Mouse (Mus musculus): ENCODE data around the gene Tab2. TPM values are rescaled to one million over a fixed set of nuclear protein-coding genes. Genes with fewer than 3 reads are reported as not detected.
A peak's percentile ranks its signal among the peaks of the same experiment; 100 is the strongest.
"Not testable (repeated sequence)": the region's sequence is repeated elsewhere in the genome, so short reads cannot be mapped to it uniquely, and the experiment has no call there.

Tab2 gene
- polyA plus RNA-seq, 1 experiment from 2014 or later = 23.0 TPM

DNA sequence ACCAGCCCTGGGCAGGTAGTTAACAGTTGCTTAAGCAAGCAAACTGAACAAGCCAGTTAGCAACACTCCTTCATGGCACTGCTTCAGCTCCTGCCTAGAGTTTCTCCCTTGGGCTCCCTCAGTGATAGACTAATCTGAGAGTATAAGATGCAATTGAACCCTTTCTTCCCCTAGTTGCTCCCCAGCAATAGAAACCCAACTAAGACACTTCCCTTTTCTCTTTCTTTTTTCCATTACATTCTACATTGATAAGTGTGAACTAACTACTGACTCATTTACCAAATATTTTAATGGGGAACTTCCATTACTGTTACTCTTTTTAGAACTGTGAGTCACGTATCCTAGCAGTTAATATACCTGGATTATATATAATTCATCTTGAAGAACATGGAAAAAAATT lies 32.6 kb downstream of the Tab2 start:
- Histone ChIP-seq H3K27me3 (replicated peaks; ENCODE audit: control insufficient read depth, insufficient read depth, low read length) (no peaks in the 10 kb centered on the region), H3K4me2 (no peak overlapping the region), H3K9me3 (ENCODE audit: control insufficient read depth, low read length) (no peaks in the 10 kb centered on the region), H3K27ac (ENCODE audit: low read depth, low read length) (no peak overlapping the region), H3K9ac (ENCODE audit: low read depth, low read length) (no peak overlapping the region), H3K4me3 (ENCODE audit: low read depth, low read length) (no peak overlapping the region), H3K4me1 (replicated peaks; ENCODE audit: control insufficient read depth, insufficient read depth, low read length) (no peaks in the 10 kb centered on the region), H3K36me3 (ENCODE audit: control insufficient read depth, insufficient read depth, low read length) (peaks cover 30% of the 10 kb centered on the region)
- WGBS = 94% methylated on average over 1 of the region's 1 CpGs
- no peak for DNase-seq (ENCODE audit: low spot score)
- no peak for ATAC-seq (replicated peaks; ENCODE audit: low FRiP score)

DNA sequence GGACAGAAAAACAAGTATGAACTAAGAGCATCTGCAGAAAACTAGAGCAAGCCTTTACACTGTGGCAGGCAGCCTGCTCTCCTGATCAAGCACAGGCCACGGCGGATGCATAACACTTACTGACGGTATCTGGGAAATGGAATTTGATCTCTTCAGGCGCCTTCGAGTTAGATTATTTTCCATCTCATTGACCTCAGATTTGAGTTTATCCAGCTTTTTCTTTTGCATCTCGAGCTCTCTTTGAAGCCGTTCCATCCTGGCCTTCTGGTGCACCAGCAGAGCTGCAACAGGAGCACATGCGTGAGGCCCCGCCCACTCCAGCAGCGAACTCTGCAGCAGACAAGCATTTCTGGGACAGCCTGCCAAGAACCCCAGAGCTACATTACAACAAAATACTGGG lies 44.8 kb downstream of the Tab2 start:
- DNase-seq (ENCODE audit: low spot score) (no peak), ATAC-seq (replicated peaks; ENCODE audit: low FRiP score) (no peak)
- H3K9me3 ChIP-seq (ENCODE audit: control insufficient read depth, low read length) = no peaks in the 10 kb centered on the region
- no peak overlapping the region for H3K9ac ChIP-seq (ENCODE audit: low read depth, low read length)
- no peaks in the 10 kb centered on the region for H3K4me1 ChIP-seq (replicated peaks; ENCODE audit: control insufficient read depth, insufficient read depth, low read length)
- no peak overlapping the region for H3K27ac ChIP-seq (ENCODE audit: low read depth, low read length)
- peaks cover 31% of the 10 kb centered on the region for H3K36me3 ChIP-seq (ENCODE audit: control insufficient read depth, insufficient read depth, low read length)
- no peak overlapping the region for H3K4me2 ChIP-seq
- no peak overlapping the region for H3K4me3 ChIP-seq (ENCODE audit: low read depth, low read length)
- no peaks in the 10 kb centered on the region for H3K27me3 ChIP-seq (replicated peaks; ENCODE audit: control insufficient read depth, insufficient read depth, low read length)
- 82% methylated on average over 10 of the region's 10 CpGs for WGBS

DNA sequence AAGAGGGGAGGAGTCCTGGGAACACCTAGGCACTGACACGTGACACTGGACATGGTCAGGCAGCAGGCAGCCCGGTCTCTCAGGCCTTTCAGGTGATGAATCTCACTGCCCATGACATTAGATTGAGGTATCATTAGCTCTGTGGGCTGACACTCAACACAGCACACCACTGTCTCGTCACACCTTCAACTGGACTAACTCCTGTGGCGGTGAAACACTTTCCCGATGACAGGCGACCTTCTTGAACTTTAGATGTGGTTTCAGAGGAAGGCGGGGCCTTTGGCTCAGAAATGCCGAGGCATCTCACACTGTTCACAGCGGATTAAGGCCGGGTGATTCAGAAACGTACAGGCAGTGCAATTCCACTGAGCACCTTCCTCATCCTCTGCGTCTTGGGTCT lies 48.9 kb downstream of the Tab2 start:
- H3K27me3 ChIP-seq (replicated peaks; ENCODE audit: control insufficient read depth, insufficient read depth, low read length) = no peaks in the 10 kb centered on the region
- no peak overlapping the region for H3K4me3 ChIP-seq (ENCODE audit: low read depth, low read length)
- ATAC-seq (replicated peaks; ENCODE audit: low FRiP score) (no peak), DNase-seq (ENCODE audit: low spot score) (no peak)
- H3K36me3 ChIP-seq (ENCODE audit: control insufficient read depth, insufficient read depth, low read length) = peaks cover 55% of the 10 kb centered on the region
- no peaks in the 10 kb centered on the region for H3K9me3 ChIP-seq (ENCODE audit: control insufficient read depth, low read length)
- no peak overlapping the region for H3K4me2 ChIP-seq
- H3K4me1 ChIP-seq (replicated peaks; ENCODE audit: control insufficient read depth, insufficient read depth, low read length) = no peaks in the 10 kb centered on the region
- H3K9ac ChIP-seq (ENCODE audit: low read depth, low read length) = no peak overlapping the region
- H3K27ac ChIP-seq (ENCODE audit: low read depth, low read length) = no peak overlapping the region
- WGBS = 87% methylated on average over 12 of the region's 12 CpGs

DNA sequence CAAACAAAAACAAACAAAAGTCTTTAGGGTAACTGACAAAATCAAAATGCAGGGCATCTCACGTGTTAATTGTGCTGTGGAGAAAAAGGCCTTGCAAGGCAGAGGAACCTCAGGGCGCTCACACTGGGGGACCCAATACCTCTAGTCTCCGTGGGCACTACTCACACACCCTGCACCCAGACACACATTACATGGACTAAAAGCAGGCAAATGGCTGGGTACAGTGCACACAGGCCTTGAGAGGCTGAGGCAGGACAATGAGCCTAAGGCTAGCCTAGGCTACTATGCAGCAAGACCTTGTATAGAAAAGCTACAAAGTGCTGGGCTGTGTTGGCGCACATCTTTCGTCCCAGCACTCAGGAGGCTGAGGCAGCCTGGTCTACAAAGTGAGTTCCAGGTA lies 51.9 kb downstream of the Tab2 start:
- no peak for ATAC-seq (replicated peaks; ENCODE audit: low FRiP score)
- Histone ChIP-seq H3K36me3 (ENCODE audit: control insufficient read depth, insufficient read depth, low read length) (peaks cover 49% of the 10 kb centered on the region), H3K4me1 (replicated peaks; ENCODE audit: control insufficient read depth, insufficient read depth, low read length) (no peaks in the 10 kb centered on the region), H3K4me3 (ENCODE audit: low read depth, low read length) (no peak overlapping the region), H3K9me3 (ENCODE audit: control insufficient read depth, low read length) (no peaks in the 10 kb centered on the region), H3K27me3 (replicated peaks; ENCODE audit: control insufficient read depth, insufficient read depth, low read length) (no peaks in the 10 kb centered on the region), H3K4me2 (no peak overlapping the region), H3K27ac (ENCODE audit: low read depth, low read length) (no peak overlapping the region), H3K9ac (ENCODE audit: low read depth, low read length) (no peak overlapping the region)
- no peak for DNase-seq (ENCODE audit: low spot score)
- 95% methylated on average over 5 of the region's 5 CpGs for WGBS

DNA sequence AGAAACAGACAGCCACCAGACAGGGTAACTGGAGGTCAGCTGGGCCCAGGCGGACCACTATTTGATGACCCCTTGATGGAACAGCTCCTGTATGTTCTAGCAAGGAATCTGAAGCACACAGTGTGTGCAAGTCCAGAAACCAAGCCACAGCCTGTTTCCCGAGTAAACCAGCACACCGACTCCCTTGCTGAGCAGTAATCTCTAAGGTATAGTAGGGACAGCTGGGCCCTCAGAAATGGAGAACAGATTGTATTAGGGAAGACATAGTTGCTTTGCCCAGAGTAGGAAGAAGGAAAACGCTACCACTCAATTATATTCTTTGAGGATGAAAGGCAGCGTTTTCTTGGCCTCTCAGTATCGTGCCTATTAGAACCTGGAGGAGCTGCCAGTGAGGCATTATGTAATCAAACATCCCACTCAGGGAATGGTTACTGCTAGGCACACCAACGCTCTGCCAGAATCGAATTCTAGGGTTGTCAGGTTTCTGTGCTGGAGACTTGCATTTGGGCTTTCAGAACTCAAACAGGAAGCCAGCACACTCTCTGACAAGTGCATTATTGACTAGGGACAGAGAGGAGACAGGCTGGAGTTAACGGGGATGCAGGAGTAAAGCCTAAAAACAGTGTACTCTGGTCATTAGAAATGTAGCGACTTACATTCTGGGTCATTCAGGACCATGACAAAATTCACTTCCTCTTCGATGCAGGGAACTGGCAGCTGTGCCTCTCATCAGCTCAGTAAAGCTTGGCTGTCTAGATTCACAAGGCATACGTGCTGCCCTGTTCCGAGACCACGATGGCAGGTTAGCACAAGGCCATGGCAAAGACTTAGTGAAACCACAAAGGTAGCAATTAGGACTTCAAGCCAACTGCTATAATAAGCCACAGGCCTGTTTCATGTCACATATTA lies 55.1 kb downstream of the Tab2 start:
- no peak overlapping the region for H3K9ac ChIP-seq (ENCODE audit: low read depth, low read length)
- no peak overlapping the region for H3K4me2 ChIP-seq
- ATAC-seq (replicated peaks; ENCODE audit: low FRiP score) = no peak
- H3K36me3 ChIP-seq (ENCODE audit: control insufficient read depth, insufficient read depth, low read length) = peaks cover 24% of the 10 kb centered on the region
- H3K4me1 ChIP-seq (replicated peaks; ENCODE audit: control insufficient read depth, insufficient read depth, low read length) = no peaks in the 10 kb centered on the region
- WGBS = 87% methylated on average over 14 of the region's 14 CpGs
- DNase-seq (ENCODE audit: low spot score) = no peak
- H3K9me3 ChIP-seq (ENCODE audit: control insufficient read depth, low read length) = no peaks in the 10 kb centered on the region
- no peak overlapping the region for H3K4me3 ChIP-seq (ENCODE audit: low read depth, low read length)
- H3K27me3 ChIP-seq (replicated peaks; ENCODE audit: control insufficient read depth, insufficient read depth, low read length) = no peaks in the 10 kb centered on the region
- no peak overlapping the region for H3K27ac ChIP-seq (ENCODE audit: low read depth, low read length)

DNA sequence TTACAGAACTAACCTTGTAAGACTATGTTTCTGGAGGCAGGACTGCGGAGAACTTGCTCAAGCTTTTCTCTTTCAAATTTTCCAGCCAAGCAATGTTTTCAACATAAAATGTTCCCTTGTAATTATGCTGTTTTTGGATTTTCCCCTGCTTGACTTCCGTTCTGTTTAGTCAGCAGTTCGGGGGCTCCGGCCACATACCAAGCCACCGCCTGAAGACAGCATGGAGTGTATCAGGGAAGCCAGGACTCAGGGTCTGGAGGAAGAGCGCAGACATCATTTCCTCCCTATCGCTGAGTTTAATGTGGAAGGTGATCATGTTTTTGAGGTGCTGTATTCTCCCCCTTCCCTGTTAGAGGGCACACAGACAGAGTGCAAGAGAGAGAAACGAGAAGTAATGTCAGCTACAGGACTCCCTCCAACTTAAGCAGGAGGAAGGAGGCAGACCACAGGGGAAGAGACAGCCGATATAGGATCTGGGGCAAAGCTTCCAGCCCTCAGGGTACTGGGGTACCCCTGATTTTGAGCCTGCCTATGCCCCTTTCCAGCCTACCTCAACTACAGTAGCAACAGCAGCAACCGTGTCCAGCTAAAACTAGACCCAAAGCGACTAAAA lies 67.7 kb downstream of the Tab2 start:
- DNase-seq (ENCODE audit: low spot score) = peak; percentile 20
- Histone ChIP-seq H3K9ac (ENCODE audit: low read depth, low read length) (no peak overlapping the region), H3K9me3 (ENCODE audit: control insufficient read depth, low read length) (no peaks in the 10 kb centered on the region), H3K4me1 (replicated peaks; ENCODE audit: control insufficient read depth, insufficient read depth, low read length) (no peaks in the 10 kb centered on the region), H3K4me2 (no peak overlapping the region), H3K36me3 (ENCODE audit: control insufficient read depth, insufficient read depth, low read length) (no peaks in the 10 kb centered on the region), H3K4me3 (ENCODE audit: low read depth, low read length) (no peak overlapping the region), H3K27me3 (replicated peaks; ENCODE audit: control insufficient read depth, insufficient read depth, low read length) (no peaks in the 10 kb centered on the region), H3K27ac (ENCODE audit: low read depth, low read length) (no peak overlapping the region)
- ATAC-seq (replicated peaks; ENCODE audit: low FRiP score) = no peak
- WGBS = 66% methylated on average over 11 of the region's 11 CpGs

DNA sequence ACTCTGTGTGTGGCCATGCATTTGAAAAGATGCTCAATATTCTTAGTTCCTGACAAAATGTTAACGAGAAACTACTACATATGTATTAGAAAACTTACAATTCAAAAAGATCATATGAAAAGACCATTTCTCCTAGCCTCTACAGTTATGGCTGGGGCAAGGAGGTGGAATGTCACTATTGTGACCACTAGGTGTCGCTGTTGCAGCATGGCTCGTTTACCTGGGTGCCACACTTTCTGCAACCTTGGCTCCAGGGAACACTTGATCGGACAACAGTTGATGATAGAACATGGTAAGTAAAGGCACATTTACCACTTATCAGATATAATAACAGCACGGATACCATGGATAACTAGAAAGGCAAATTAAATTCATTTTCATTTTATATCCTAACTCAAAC lies 72.5 kb downstream of the Tab2 start:
- Histone ChIP-seq H3K36me3 (ENCODE audit: control insufficient read depth, insufficient read depth, low read length) (no peaks in the 10 kb centered on the region), H3K4me3 (ENCODE audit: low read depth, low read length) (no peak overlapping the region)
- WGBS = 10% methylated on average over 5 of the region's 5 CpGs

DNA sequence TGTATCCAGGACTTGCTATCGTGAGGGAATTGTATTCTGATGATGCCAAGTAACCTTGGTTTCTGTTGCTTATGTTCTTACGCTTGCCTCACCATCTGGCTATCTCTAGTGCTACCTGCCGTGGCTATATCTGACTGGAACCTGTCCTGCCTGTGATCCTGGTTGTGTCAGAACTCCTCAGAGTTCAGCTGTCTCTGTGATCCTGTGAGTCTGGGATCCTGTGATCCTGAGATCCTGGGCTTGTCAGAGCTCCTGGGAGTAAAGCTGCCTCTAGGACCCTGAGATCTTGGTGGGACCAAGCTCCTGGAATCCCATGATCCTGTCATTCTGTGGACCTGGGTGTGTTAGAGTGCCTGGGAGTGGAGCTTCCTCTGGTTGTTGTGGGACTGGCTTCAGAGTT lies 74.1 kb downstream of the Tab2 start:
- Histone ChIP-seq H3K27ac (ENCODE audit: low read depth, low read length) (no peak overlapping the region), H3K36me3 (ENCODE audit: control insufficient read depth, insufficient read depth, low read length) (no peaks in the 10 kb centered on the region), H3K27me3 (replicated peaks; ENCODE audit: control insufficient read depth, insufficient read depth, low read length) (no peaks in the 10 kb centered on the region), H3K4me2 (no peak overlapping the region), H3K4me1 (replicated peaks; ENCODE audit: control insufficient read depth, insufficient read depth, low read length) (no peaks in the 10 kb centered on the region), H3K9ac (ENCODE audit: low read depth, low read length) (no peak overlapping the region), H3K4me3 (ENCODE audit: low read depth, low read length) (no peak overlapping the region), H3K9me3 (ENCODE audit: control insufficient read depth, low read length) (no peaks in the 10 kb centered on the region)
- ATAC-seq (replicated peaks; ENCODE audit: low FRiP score) = no peak
- DNase-seq (ENCODE audit: low spot score) = no peak
- WGBS = 84% methylated on average over 3 of the region's 3 CpGs

More for the DNA sequence above, 72.5 kb downstream of the Tab2 start:
- H3K4me1 ChIP-seq (replicated peaks; ENCODE audit: control insufficient read depth, insufficient read depth, low read length) = no peaks in the 10 kb centered on the region
- no peak overlapping the region for H3K4me2 ChIP-seq
- no peaks in the 10 kb centered on the region for H3K27me3 ChIP-seq (replicated peaks; ENCODE audit: control insufficient read depth, insufficient read depth, low read length)
- no peaks in the 10 kb centered on the region for H3K9me3 ChIP-seq (ENCODE audit: control insufficient read depth, low read length)
- H3K9ac ChIP-seq (ENCODE audit: low read depth, low read length) = no peak overlapping the region
- peak; percentile 38 for DNase-seq (ENCODE audit: low spot score)
- H3K27ac ChIP-seq (ENCODE audit: low read depth, low read length) = no peak overlapping the region
- ATAC-seq (replicated peaks; ENCODE audit: low FRiP score) = no peak; the same call in 1 of the 2 replicates

DNA sequence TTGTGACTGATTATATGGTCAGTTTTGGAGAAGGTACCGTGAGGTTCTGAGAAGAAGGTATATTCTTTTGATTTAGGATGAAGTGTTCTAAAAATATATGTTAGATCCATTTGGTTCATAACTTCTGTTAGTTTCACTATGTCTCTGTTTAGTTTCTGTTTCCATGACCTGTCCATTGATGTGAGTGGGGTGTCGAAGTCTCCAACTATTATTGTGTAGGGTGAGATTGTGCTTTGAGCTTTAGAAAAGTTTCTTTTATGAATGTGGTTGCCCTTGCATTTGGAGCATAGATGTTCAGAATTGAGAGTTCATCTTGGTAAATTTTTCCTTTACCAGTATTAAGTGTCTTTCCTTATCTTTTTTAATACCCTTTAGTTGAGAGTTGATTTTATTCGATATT lies 75.7 kb downstream of the Tab2 start:
- not testable (repeated sequence) for H3K27ac ChIP-seq (ENCODE audit: low read depth, low read length); H3K4me3 ChIP-seq (ENCODE audit: low read depth, low read length); H3K4me2 ChIP-seq; H3K27me3 ChIP-seq (replicated peaks; ENCODE audit: control insufficient read depth, insufficient read depth, low read length); H3K4me1 ChIP-seq (replicated peaks; ENCODE audit: control insufficient read depth, insufficient read depth, low read length); ATAC-seq (replicated peaks; ENCODE audit: low FRiP score); DNase-seq (ENCODE audit: low spot score); H3K9ac ChIP-seq (ENCODE audit: low read depth, low read length); H3K9me3 ChIP-seq (ENCODE audit: control insufficient read depth, low read length); H3K36me3 ChIP-seq (ENCODE audit: control insufficient read depth, insufficient read depth, low read length)
- 87% methylated on average over 3 of the region's 3 CpGs for WGBS

All from liver, embryonic 11.5 days (tissue).